ENCODE assay signal across 22 mouse cellular contexts in the genomic region with DNA sequence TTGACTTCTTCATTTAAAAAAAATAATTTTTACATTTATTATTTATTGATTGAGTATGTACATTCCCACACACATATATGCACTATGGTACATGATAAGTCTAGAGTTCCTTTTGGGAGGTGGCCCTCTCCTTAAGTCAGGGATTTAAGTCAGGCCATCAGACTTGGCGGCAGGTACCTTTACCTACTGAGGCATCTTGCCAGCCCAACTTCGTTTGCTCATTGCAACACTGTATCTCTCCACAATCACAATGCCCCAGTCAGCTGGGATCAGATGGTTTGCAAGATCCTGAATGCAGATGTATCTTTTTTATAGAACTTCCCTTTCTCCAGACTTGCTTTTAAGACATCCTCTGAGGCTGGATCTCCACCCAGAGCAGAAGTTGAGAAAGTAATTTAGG.
"Had no signal": no experiment of that assay in that cellular context is flagged by ENCODE, and none has a peak within 500 bp of the region (broad histone marks: within the 10 kb centered on the region; RNA-seq: fewer than 3 reads in every experiment).

No protein-coding gene starts in this region.

- H3K4me1 ChIP-seq: liver, embryonic 15.5 days; lung, embryonic 15.5 days; neural tube, embryonic 13.5 days; neural tube, embryonic 15.5 days had no signal

- ATAC-seq: liver, postnatal 0 days; lung, postnatal 0 days; midbrain, embryonic 16.5 days had no signal

- H3K4me2 ChIP-seq: liver, embryonic 15.5 days; lung, embryonic 15.5 days; midbrain, embryonic 12.5 days; neural tube, embryonic 13.5 days; neural tube, embryonic 15.5 days had no signal

- H3K9ac ChIP-seq: liver, embryonic 15.5 days; liver, postnatal 0 days; lung, embryonic 15.5 days; midbrain, embryonic 12.5 days; neural tube, embryonic 13.5 days; neural tube, embryonic 15.5 days had no signal

- H3K27me3 ChIP-seq: liver, embryonic 15.5 days; lung, embryonic 15.5 days; midbrain, embryonic 12.5 days; neural tube, embryonic 13.5 days; neural tube, embryonic 15.5 days had no signal

- DNase-seq: liver, postnatal 0 days; lung, adult 2 months; lung, postnatal 14 days; lung, postnatal 4 days; midbrain, embryonic 14.5 days; retina, postnatal 1 day; right cerebral cortex, adult 18-20 months; right cerebral cortex, postnatal 25 days; right cerebral cortex, postnatal 4 days; spleen, adult 18-20 months; thymus, adult 2 months; thymus, postnatal 25 days; thymus, postnatal 4 days had no signal

- H3K36me3 ChIP-seq: liver, embryonic 15.5 days; lung, embryonic 15.5 days; midbrain, embryonic 10.5 days; midbrain, embryonic 12.5 days; neural tube, embryonic 13.5 days; neural tube, embryonic 15.5 days had no signal

- H3K4me3 ChIP-seq: liver, embryonic 15.5 days; lung, embryonic 15.5 days; midbrain, embryonic 10.5 days; midbrain, embryonic 12.5 days; myocyte; neural tube, embryonic 13.5 days; neural tube, embryonic 15.5 days had no signal

- H3K27ac ChIP-seq: liver, embryonic 15.5 days; lung, embryonic 15.5 days; midbrain, embryonic 10.5 days; midbrain, embryonic 12.5 days; neural tube, embryonic 13.5 days; neural tube, embryonic 15.5 days had no signal

- H3K9me3 ChIP-seq: liver, embryonic 15.5 days; lung, embryonic 15.5 days; neural tube, embryonic 13.5 days; neural tube, embryonic 15.5 days had no signal
